Mouse (Mus musculus): ENCODE results near the gene Ifnl2. TPM values are rescaled to one million over a fixed set of nuclear protein-coding genes. Genes with fewer than 3 reads are reported as not detected.
"Not testable (repeated sequence)": the region's sequence is repeated elsewhere in the genome, so short reads cannot be mapped to it uniquely, and the experiment has no call there.

Gene Ifnl2
- polyA plus RNA-seq, 1 experiment from 2014 or later: not detected

DNA sequence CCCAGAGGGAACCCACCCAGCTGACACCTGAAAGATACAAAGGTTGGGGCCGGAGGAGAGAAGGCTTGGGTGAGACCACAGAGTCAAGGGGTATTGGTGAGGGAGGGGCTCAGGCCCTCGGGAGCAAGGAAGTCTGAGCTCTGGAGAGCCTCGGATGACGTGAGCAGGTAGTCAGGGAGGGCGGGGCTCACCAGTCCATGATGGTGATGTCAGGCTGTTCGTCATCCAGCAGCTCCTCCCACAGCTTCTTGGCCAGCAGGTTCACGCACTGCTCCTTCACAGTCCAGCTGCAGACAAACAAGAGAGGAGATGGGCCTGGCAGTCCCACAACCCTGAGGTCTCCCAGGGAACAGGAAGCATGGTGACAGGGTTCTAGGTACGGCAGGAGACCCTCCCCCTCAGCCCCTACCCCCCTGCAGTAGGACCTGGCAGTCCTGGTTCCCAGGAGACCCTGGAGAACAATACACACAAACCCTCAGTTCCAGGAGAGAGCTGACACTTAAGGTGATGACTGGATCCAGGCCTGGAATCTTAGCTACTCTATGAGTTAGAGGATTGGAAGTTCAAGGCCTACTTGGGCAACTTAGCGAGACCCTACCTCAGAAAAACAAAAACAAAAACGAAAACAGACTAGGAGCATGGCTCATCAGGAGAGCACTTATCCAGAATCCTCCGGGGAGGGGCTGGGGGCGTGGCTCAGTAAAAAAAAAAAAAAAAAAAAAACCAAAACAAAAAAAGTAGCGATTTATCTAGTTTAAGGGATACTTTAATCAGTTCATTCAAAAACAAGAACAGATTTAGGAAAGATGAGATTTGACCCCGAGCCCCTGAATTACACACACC, 35.0 kb upstream of the Ifnl2 start:
- Histone ChIP-seq H3K4me1 (ENCODE audit: insufficient read depth, low read length) (peaks cover 18% of the 10 kb centered on the region), H3K36me3 (ENCODE audit: insufficient read depth, low read length) (no peaks in the 10 kb centered on the region), H3K4me3 (ENCODE audit: low read length) (no peak overlapping the region), H3K4me2 (replicated peaks; ENCODE audit: low read depth, low read length) (no peak overlapping the region), H3K9me3 (ENCODE audit: low read length) (no peaks in the 10 kb centered on the region), H3K27ac (ENCODE audit: low read length) (no peak overlapping the region), H3K27me3 (ENCODE audit: insufficient read depth, low read length) (peaks cover 26% of the 10 kb centered on the region), H3K9ac (replicated peaks; ENCODE audit: low read length) (no peak overlapping the region)
- ATAC-seq (ENCODE audit: low FRiP score, low TSS enrichment): peak; percentile 31; the same call in 1 of the 2 replicates
- 26% methylated on average over 14 of the region's 14 CpGs for WGBS

DNA sequence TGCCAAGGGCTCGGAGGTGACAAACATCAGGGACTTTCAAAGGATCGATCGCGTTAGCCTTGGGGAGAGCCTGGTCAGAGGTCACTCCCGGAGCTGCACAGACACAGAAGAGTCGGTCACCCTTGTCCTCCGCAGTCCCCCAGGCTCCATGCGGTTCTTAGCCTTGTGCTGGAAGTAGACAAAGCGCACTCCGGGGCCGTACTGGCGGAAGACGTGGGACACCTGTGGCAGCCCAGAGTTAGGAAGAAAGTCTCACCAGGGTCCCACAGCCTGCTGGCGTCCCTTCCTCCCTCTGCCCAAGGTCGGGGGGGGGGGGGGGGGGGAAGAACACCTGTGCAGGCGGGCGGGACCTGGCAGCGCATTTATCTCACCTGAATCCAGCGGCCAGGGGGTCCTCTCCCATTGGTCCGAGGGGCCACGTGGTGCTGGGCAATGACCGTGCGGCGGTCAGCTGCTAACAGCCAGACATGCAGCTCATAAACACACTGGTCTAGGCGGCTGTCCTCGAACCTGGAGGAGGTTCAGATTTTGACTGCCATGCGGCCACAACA, 33.9 kb upstream of the Ifnl2 start:
- no peak overlapping the region for H3K27ac ChIP-seq (ENCODE audit: low read length)
- ATAC-seq (ENCODE audit: low FRiP score, low TSS enrichment): peak; percentile 46
- peaks cover 26% of the 10 kb centered on the region for H3K27me3 ChIP-seq (ENCODE audit: insufficient read depth, low read length)
- peak overlapping the region; percentile 20; the same call in 1 of the 2 replicates for H3K4me3 ChIP-seq (ENCODE audit: low read length)
- H3K4me2 ChIP-seq (replicated peaks; ENCODE audit: low read depth, low read length): peak overlapping the region; percentile 57
- no peaks in the 10 kb centered on the region for H3K36me3 ChIP-seq (ENCODE audit: insufficient read depth, low read length)
- H3K4me1 ChIP-seq (ENCODE audit: insufficient read depth, low read length): peaks cover 18% of the 10 kb centered on the region
- H3K9me3 ChIP-seq (ENCODE audit: low read length): no peaks in the 10 kb centered on the region
- WGBS: 4% methylated on average over 26 of the region's 27 CpGs
- H3K9ac ChIP-seq (replicated peaks; ENCODE audit: low read length): peak overlapping the region; percentile 47

DNA sequence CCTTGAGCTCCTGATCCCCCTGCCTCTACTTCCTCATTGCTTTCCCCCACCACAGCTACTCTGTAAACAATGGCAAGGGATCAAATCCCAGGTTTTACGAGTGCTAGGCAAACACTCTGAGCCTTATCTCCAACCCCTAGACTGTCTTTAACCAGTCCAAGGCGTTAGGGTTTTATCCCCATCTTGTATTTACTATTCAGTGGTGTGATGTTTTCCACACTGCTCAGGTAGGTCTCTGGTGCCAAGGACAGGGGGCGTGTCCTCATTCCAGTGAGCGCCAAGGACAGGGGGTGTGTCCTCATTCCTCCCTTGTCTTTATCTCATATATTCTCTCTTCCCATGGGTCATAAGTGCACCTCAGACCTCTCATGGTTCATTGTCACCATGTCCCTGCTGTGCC, 30.3 kb upstream of the Ifnl2 start, which contains the start of gene Sycn:
Gene Sycn, plus strand, starts transcription at position 360 of the 400 bp plus-strand sequence.
- Histone ChIP-seq H3K9me3 (ENCODE audit: low read length) (no peaks in the 10 kb centered on the region), H3K27me3 (ENCODE audit: insufficient read depth, low read length) (peaks cover 11% of the 10 kb centered on the region), H3K27ac (ENCODE audit: low read length) (no peak within 1 kb of the TSS), H3K4me3 (ENCODE audit: low read length) (no peak within 1 kb of the TSS), H3K36me3 (ENCODE audit: insufficient read depth, low read length) (no peaks in the 10 kb centered on the region), H3K4me2 (replicated peaks; ENCODE audit: low read depth, low read length) (no peak within 1 kb of the TSS), H3K9ac (replicated peaks; ENCODE audit: low read length) (no peak within 1 kb of the TSS), H3K4me1 (ENCODE audit: insufficient read depth, low read length) (peaks cover 8% of the 10 kb centered on the region; the same call in 1 of the 2 replicates)
- ATAC-seq (ENCODE audit: low FRiP score, low TSS enrichment): no peak
- 63% methylated on average over 4 of the region's 4 CpGs for WGBS

DNA sequence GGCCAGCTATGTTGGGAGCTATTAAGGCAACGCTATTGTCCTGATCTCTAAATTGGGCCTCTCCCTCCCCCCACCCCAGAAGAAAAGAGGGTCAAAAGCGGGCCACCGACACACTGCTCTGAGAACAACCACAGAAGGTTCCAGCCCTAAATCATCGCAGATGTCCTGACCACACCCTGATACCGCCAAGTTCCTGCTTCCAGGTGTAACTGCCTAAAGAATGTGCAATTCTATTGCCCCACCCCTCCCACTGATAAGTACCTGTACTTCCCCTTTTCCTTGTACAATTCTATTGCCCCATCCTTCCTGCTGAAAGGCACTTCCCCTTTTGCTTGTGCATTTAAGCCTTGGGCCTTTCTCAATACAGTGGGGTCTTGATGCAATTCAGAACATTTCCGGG, 28.6 kb upstream of the Ifnl2 start:
- not testable (repeated sequence) for H3K4me1 ChIP-seq (ENCODE audit: insufficient read depth, low read length); H3K9ac ChIP-seq (replicated peaks; ENCODE audit: low read length); ATAC-seq (ENCODE audit: low FRiP score, low TSS enrichment); H3K4me3 ChIP-seq (ENCODE audit: low read length); H3K27me3 ChIP-seq (ENCODE audit: insufficient read depth, low read length); H3K36me3 ChIP-seq (ENCODE audit: insufficient read depth, low read length); H3K4me2 ChIP-seq (replicated peaks; ENCODE audit: low read depth, low read length); H3K9me3 ChIP-seq (ENCODE audit: low read length); H3K27ac ChIP-seq (ENCODE audit: low read length)
- 97% methylated on average over 6 of the region's 6 CpGs for WGBS

DNA sequence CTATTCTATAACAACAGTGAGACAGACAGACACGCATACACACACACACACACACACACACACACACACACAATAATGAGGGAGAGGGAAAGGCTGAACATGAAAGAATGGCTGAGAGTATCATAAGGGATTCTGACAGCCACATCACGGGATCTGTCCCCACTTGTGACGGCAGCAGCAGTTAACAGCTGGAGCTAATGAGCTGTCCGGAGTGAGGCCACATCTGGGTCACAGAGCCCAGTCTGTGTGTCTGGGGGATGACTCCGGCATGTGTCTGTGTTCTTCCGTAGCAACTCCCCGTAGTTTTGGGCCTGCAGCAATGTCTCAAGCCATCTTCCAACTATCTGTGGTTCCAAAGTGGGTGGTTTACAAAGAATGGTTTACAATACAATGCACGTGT, 21.8 kb upstream of the Ifnl2 start:
- no peak overlapping the region for H3K9ac ChIP-seq (replicated peaks; ENCODE audit: low read length)
- peaks cover 5% of the 10 kb centered on the region; the same call in 1 of the 2 replicates for H3K4me1 ChIP-seq (ENCODE audit: insufficient read depth, low read length)
- no peaks in the 10 kb centered on the region for H3K9me3 ChIP-seq (ENCODE audit: low read length)
- 0 out of 2 replicates have a peak, but pooled peaks have one; percentile 49 for ATAC-seq (ENCODE audit: low FRiP score, low TSS enrichment)
- no peaks in the 10 kb centered on the region for H3K36me3 ChIP-seq (ENCODE audit: insufficient read depth, low read length)
- no peak overlapping the region for H3K4me3 ChIP-seq (ENCODE audit: low read length)
- 50% methylated on average over 8 of the region's 8 CpGs for WGBS
- no peak overlapping the region for H3K27ac ChIP-seq (ENCODE audit: low read length)
- H3K4me2 ChIP-seq (replicated peaks; ENCODE audit: low read depth, low read length): no peak overlapping the region
- no peaks in the 10 kb centered on the region for H3K27me3 ChIP-seq (ENCODE audit: insufficient read depth, low read length)

DNA sequence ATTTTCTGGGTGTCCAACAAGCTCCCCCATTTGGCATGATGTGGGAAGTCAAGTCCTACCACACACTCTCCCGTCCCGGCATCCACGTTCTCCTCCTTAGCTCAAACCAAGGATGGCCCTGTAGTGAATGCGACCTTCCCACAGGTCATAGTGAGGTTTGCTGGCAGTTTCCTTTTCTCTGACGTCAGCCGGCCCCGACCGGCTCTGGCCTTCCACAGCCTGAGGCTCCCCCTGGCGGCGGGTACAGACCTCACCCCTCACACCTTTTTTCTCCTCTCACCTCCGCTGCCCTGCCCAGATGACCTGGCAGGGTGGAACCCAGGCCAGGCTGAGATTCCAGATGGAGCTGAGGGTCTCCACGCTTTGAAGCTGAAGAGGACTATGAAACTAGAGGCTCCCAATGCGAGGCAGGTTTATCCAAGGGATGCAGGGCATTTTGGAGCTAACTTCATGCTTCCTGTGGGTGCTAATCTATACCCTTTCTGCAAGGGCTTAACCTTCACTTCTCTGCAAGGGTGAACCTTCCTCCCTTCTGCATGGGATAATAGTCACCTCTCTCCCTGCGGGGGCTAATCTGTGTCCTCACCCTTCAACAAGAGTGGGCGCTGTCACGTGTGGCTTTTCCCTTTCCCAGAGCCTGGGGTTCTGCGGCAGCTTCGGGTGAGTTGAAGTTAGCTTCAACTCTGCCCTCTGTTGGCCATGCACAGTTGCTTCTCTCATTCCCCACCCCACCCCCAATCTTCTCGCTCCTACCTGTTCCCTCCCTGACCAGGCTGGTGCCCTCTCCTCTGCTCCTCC, 17.9 kb upstream of the Ifnl2 start:
- ATAC-seq (ENCODE audit: low FRiP score, low TSS enrichment): peak; percentile 56; the same call in 1 of the 2 replicates
- no peaks in the 10 kb centered on the region for H3K9me3 ChIP-seq (ENCODE audit: low read length)
- peaks cover 5% of the 10 kb centered on the region; the same call in 1 of the 2 replicates for H3K4me1 ChIP-seq (ENCODE audit: insufficient read depth, low read length)
- WGBS: 5% methylated on average over 19 of the region's 19 CpGs
- no peak overlapping the region for H3K4me3 ChIP-seq (ENCODE audit: low read length)
- H3K4me2 ChIP-seq (replicated peaks; ENCODE audit: low read depth, low read length): peak overlapping the region; percentile 20; the same call in 1 of the 2 replicates
- H3K9ac ChIP-seq (replicated peaks; ENCODE audit: low read length): no peak overlapping the region
- no peaks in the 10 kb centered on the region for H3K27me3 ChIP-seq (ENCODE audit: insufficient read depth, low read length)
- no peaks in the 10 kb centered on the region for H3K36me3 ChIP-seq (ENCODE audit: insufficient read depth, low read length)
- no peak overlapping the region for H3K27ac ChIP-seq (ENCODE audit: low read length)

DNA sequence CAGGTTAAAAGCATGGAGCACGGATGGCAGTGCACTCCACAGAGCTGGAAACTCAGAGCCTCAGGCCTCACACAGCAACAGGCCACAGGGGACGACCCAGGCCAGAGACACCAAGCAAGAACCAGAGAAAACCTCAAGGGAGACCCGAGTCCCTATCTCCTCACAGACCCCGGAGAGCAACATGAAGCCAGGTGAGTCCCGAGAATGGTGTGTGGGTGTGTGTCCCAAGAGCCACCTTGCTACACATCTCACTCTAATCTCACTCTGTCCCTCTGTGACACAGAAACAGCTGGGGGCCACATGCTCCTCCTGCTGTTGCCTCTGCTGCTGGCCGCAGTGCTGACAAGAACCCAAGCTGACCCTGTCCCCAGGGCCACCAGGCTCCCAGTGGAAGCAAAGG, 12.3 kb upstream of the Ifnl2 start, which contains the start of gene Ifnl3:
Gene Ifnl3, plus strand, starts transcription at position 301 of the 400 bp plus-strand sequence.
- WGBS: 66% methylated on average over 5 of the region's 6 CpGs

DNA sequence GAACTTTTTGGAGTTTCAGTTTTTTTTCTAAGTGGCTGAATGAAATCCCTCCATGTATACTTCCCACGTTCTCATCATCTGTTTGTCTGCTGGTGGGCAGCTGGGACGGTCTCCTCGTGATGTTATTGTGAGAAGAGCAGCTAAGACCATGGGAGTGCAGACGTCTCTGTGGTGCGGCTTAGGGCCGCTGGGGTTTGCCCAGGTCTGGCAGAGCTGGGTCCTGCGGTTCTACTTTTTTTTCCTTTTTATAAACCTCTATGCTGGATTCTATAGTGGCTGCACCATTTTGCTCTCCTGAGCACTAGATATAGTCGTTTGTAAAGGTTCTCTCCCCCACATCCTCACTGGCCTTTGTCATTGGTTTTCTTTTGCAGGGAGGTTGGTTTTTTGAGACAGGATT, 1.2 kb upstream of the Ifnl2 start:
- H3K9ac ChIP-seq (replicated peaks; ENCODE audit: low read length): no peak overlapping the region
- 70% methylated on average over 8 of the region's 8 CpGs for WGBS
- no peak overlapping the region for H3K4me3 ChIP-seq (ENCODE audit: low read length)
- H3K27ac ChIP-seq (ENCODE audit: low read length): no peak overlapping the region
- H3K4me1 ChIP-seq (ENCODE audit: insufficient read depth, low read length): no peaks in the 10 kb centered on the region
- no peak for ATAC-seq (ENCODE audit: low FRiP score, low TSS enrichment)
- no peaks in the 10 kb centered on the region for H3K9me3 ChIP-seq (ENCODE audit: low read length)
- no peaks in the 10 kb centered on the region for H3K36me3 ChIP-seq (ENCODE audit: insufficient read depth, low read length)
- H3K27me3 ChIP-seq (ENCODE audit: insufficient read depth, low read length): no peaks in the 10 kb centered on the region
- H3K4me2 ChIP-seq (replicated peaks; ENCODE audit: low read depth, low read length): no peak overlapping the region

More for the DNA sequence above, 12.3 kb upstream of the Ifnl2 start, which contains the start of gene Ifnl3:
- not testable (repeated sequence) for H3K4me2 ChIP-seq (replicated peaks; ENCODE audit: low read depth, low read length); H3K36me3 ChIP-seq (ENCODE audit: insufficient read depth, low read length); H3K27ac ChIP-seq (ENCODE audit: low read length); ATAC-seq (ENCODE audit: low FRiP score, low TSS enrichment); H3K4me3 ChIP-seq (ENCODE audit: low read length); H3K4me1 ChIP-seq (ENCODE audit: insufficient read depth, low read length); H3K9me3 ChIP-seq (ENCODE audit: low read length); H3K9ac ChIP-seq (replicated peaks; ENCODE audit: low read length); H3K27me3 ChIP-seq (ENCODE audit: insufficient read depth, low read length)

DNA sequence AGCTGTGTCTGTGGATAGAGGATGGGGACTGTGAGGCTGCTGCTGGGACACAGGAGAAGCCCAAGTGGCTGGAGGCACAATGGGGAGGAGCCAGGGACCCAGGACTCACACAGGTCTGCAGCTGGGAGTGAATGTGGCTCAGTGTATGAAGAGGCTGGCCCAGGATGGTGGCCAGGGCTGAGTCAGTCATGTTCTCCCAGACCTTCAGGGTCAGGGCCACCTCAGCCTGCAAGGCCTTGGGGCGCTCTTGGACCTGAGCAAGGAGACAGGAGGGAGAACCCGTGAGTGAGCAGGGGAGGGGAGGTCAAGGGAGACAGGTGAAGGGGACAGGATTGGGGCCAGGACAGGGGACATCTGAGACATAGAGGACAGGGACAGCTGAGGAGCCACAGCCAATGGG, 1.1 kb downstream of the Ifnl2 start:
- not testable (repeated sequence) for H3K9me3 ChIP-seq (ENCODE audit: low read length); H3K4me3 ChIP-seq (ENCODE audit: low read length); ATAC-seq (ENCODE audit: low FRiP score, low TSS enrichment); H3K36me3 ChIP-seq (ENCODE audit: insufficient read depth, low read length); H3K27ac ChIP-seq (ENCODE audit: low read length); H3K9ac ChIP-seq (replicated peaks; ENCODE audit: low read length); H3K4me1 ChIP-seq (ENCODE audit: insufficient read depth, low read length); H3K27me3 ChIP-seq (ENCODE audit: insufficient read depth, low read length); H3K4me2 ChIP-seq (replicated peaks; ENCODE audit: low read depth, low read length)
- WGBS: 80% methylated on average over 1 of the region's 2 CpGs

Data from kidney, embryonic 16.5 days (tissue).